Mouse (Mus musculus) heart, postnatal 0 days (tissue): ENCODE data around the gene Fkbp14. TPM values are rescaled to one million over a fixed set of nuclear protein-coding genes. Genes with fewer than 3 reads are reported as not detected.

ENCODE experiments used
- ATAC-seq: fragments of 200-750 bp; cut with Nextera tagmentation; 2 replicates; pipeline ENCODE4 v1.8.0; 2017; ENCODE audit warnings: low read depth, moderate number of reproducible peaks, moderate library complexity; ENCODE audit not compliant: insufficient read depth
- DNase-seq: peaks from one replicate; pipeline ENCODE4 v3.0.0-alpha.2; 2016; ENCODE audit warnings: low spot score
- H3K27ac ChIP-seq: fragments of 300-500 bp; sonication (generic); 2 replicates; pipeline ENCODE4 v1.5.1; 2014; ENCODE audit warnings: low read depth, mild to moderate bottlenecking
- H3K27me3 ChIP-seq: fragments of 300-500 bp; sonication (generic); 2 replicates; pipeline ENCODE4 v1.6.1; 2014; ENCODE audit warnings: low read length, mixed read lengths; ENCODE audit not compliant: control insufficient read depth, insufficient read depth
- H3K36me3 ChIP-seq: fragments of 300-500 bp; sonication (generic); replicated peaks from 2 replicates; pipeline ENCODE4 v1.6.1; 2014; ENCODE audit warnings: low read length, mixed read lengths; ENCODE audit not compliant: control insufficient read depth, insufficient read depth
- H3K4me1 ChIP-seq: fragments of 300-500 bp; sonication (generic); 2 replicates; pipeline ENCODE4 v1.6.1; 2014; ENCODE audit warnings: antibody characterized with exemption; ENCODE audit not compliant: control insufficient read depth, insufficient read depth
- H3K4me2 ChIP-seq: fragments of 300-500 bp; sonication (generic); 2 replicates; pipeline ENCODE4 v1.6.1; 2014; ENCODE audit warnings: low read depth, mild to moderate bottlenecking, low read length, moderate library complexity
- H3K4me3 ChIP-seq: fragments of 300-500 bp; sonication (generic); 2 replicates; pipeline ENCODE4 v1.5.1; 2014; ENCODE audit warnings: low read depth, low read length
- H3K9ac ChIP-seq: fragments of 300-500 bp; sonication (generic); replicated peaks from 2 replicates; pipeline ENCODE4 v1.6.1; 2014; ENCODE audit warnings: low read depth, low read length, mixed read lengths
- H3K9me3 ChIP-seq: fragments of 300-500 bp; sonication (generic); replicated peaks from 2 replicates; pipeline ENCODE4 v1.6.1; 2016; ENCODE audit warnings: low read length; ENCODE audit not compliant: control insufficient read depth
- CTCF ChIP-seq: IDR thresholded peaks from 2 replicates; pipeline ENCODE4 v1.5.1; 2016; ENCODE audit warnings: antibody characterized with exemption, control low read depth, low read depth
- EP300 ChIP-seq: IDR thresholded peaks from 2 replicates; pipeline ENCODE4 v1.6.1; 2016; ENCODE audit warnings: antibody characterized with exemption, low read depth
- WGBS: fragments of 180-500 bp; shearing (Covaris S2); extraction: QIAGEN DNeasy Blood & Tissue Kit; methylation state at CpG from one replicate; pipeline ENCODE4 v1.1.7; 2014; 5-methylcytosine and 5-hydroxymethylcytosine counted together
- polyA plus RNA-seq: library from polyadenylated mRNA; unstranded; fragments of >200 nt; fragmentation: Nextera tagmentation; extraction: Ambion mirVana; gene quantifications from 2 replicates; pipeline ENCODE4 v1.2.1, GENCODE M21; 2015
- total RNA-seq: library from RNA; depleted of rRNA; stranded (reverse); fragments of >200 nt; gene quantifications from 2 replicates; pipeline ENCODE4 v1.2.3, GENCODE M21; 2014; ENCODE audit warnings: low replicate concordance

Fkbp14 gene
- total and polyA plus RNA-seq, 2 experiments from 2014 or later: 11.8 to 16.4 TPM

DNA sequence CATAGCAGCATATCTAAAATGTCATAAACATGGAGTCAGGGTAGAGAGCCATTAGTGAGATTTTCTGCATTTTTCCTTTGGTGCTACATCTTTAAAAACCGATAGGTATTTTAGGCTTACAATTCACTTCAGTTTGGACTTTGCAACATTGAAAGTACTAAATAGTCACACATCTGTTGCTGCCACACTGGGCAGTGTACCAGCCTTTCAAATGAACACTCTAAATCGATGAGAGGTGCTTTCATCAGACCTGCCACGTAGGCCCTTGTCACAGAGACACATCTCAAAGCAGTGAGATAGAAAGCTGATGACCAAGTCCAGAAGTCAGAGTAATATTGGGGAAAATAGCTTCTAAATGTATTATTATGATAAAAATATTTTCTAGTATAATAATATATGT lies 31.3 kb upstream of the Fkbp14 start:
- DNase-seq (no peak), ATAC-seq (no peak)
- Histone ChIP-seq H3K36me3 (peaks cover 37% of the 10 kb centered on the region), H3K4me2 (no peak overlapping the region), H3K9ac (no peak overlapping the region), H3K27ac (no peak overlapping the region), H3K4me3 (no peak overlapping the region), H3K4me1 (no peaks in the 10 kb centered on the region), H3K27me3 (no peaks in the 10 kb centered on the region), H3K9me3 (no peaks in the 10 kb centered on the region)
- WGBS: 83% methylated on average over 3 of the region's 3 CpGs
- TF ChIP-seq EP300: no peak
- TF ChIP-seq CTCF: no peak

- ATAC-seq (no peak), DNase-seq (no peak)
- no peak overlapping the region for H3K4me3 ChIP-seq
- H3K4me1 ChIP-seq: no peaks in the 10 kb centered on the region
- TF ChIP-seq EP300 (no peak), CTCF (no peak)
- no peaks in the 10 kb centered on the region for H3K9me3 ChIP-seq
- H3K4me2 ChIP-seq: no peak overlapping the region
- WGBS: 60% methylated on average over 4 of the region's 4 CpGs
- no peaks in the 10 kb centered on the region for H3K27me3 ChIP-seq
- peaks cover 32% of the 10 kb centered on the region for H3K36me3 ChIP-seq
- H3K27ac ChIP-seq: no peak overlapping the region
- no peak overlapping the region for H3K9ac ChIP-seq
Measured at GRCm38 (mm10) chr6:54620357-54620756, 23.2 kb upstream of the Fkbp14 start.

- 84% methylated on average over 7 of the region's 7 CpGs for WGBS
- H3K36me3 ChIP-seq: peaks cover 33% of the 10 kb centered on the region
- H3K27me3 ChIP-seq: no peaks in the 10 kb centered on the region
Measured at GRCm38 (mm10) chr6:54619530-54619929, 22.4 kb upstream of the Fkbp14 start.

GRCm38 (mm10) chr6:54617363-54617762 lies 20.3 kb upstream of the Fkbp14 start:
- Histone ChIP-seq H3K27me3 (no peaks in the 10 kb centered on the region), H3K36me3 (peaks cover 22% of the 10 kb centered on the region; the same call in 1 of the 2 replicates), H3K9me3 (no peaks in the 10 kb centered on the region), H3K4me2 (no peak overlapping the region), H3K4me1 (no peaks in the 10 kb centered on the region), H3K27ac (no peak overlapping the region), H3K4me3 (no peak overlapping the region), H3K9ac (no peak overlapping the region)
- TF ChIP-seq CTCF: no peak
- no peak for TF ChIP-seq EP300
- DNase-seq: no peak
- ATAC-seq: no peak
- 67% methylated on average over 3 of the region's 3 CpGs for WGBS

More at GRCm38 (mm10) chr6:54619530-54619929, 22.4 kb upstream of the Fkbp14 start:
- DNase-seq (no peak), ATAC-seq (no peak)
- no peaks in the 10 kb centered on the region for H3K9me3 ChIP-seq
- H3K9ac ChIP-seq: no peak overlapping the region
- H3K4me1 ChIP-seq: no peaks in the 10 kb centered on the region
- no peak overlapping the region for H3K27ac ChIP-seq
- H3K4me2 ChIP-seq: no peak overlapping the region
- TF ChIP-seq CTCF (no peak), EP300 (no peak)
- H3K4me3 ChIP-seq: no peak overlapping the region

DNA sequence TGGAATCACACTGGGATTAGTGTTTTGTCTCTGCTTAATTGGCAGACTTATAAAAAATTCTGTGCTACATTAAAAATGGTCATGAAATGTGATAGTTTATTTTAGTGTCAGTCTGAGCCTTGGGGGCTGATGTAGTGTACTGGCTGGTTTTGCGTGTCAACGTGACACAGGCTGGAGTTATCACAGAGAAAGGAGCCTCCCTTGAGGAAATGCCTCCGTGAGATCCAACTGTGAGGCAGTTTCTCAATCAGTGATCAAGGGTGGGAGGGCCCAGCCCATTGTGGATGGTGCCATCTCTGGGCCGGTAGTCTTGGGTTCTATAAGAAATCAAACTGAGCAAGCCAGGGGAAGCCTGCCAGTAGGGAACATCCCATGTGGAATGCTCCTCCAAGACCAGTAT lies 9.1 kb upstream of the Fkbp14 start:
- H3K9me3 ChIP-seq: no peaks in the 10 kb centered on the region; the same call in 1 of the 2 replicates
- no peak overlapping the region for H3K4me2 ChIP-seq
- DNase-seq (no peak), ATAC-seq (no peak)
- 52% methylated on average over 4 of the region's 4 CpGs for WGBS
- H3K27ac ChIP-seq: no peak overlapping the region
- H3K4me1 ChIP-seq: peaks cover 3% of the 10 kb centered on the region; the same call in 1 of the 2 replicates
- H3K9ac ChIP-seq: no peak overlapping the region
- H3K36me3 ChIP-seq: peaks cover 3% of the 10 kb centered on the region; the same call in 1 of the 2 replicates
- no peak for TF ChIP-seq CTCF
- H3K4me3 ChIP-seq: no peak overlapping the region
- H3K27me3 ChIP-seq: no peaks in the 10 kb centered on the region
